Mouse (Mus musculus) erythroblast, embryonic 14.5 days (primary cell): ENCODE measurements around the gene Gm13279.

Experiments used
- GATA1 ChIP-seq: IDR thresholded peaks from 2 replicates; pipeline ENCODE4 v1.6.1; 2012; ENCODE audit warnings: low read length, inconsistent platforms, mixed read lengths
- TAL1 ChIP-seq: IDR thresholded peaks from 3 replicates; pipeline ENCODE4 v1.6.1; 2012; ENCODE audit warnings: low read length, inconsistent platforms, mixed read lengths

GRCm38 (mm10) chr4:88830523-88830922 is 33.3 kb downstream of the Gm13279 start:
- TF ChIP-seq GATA1, result no peak
- TF ChIP-seq TAL1, result no peak
